Mouse (Mus musculus) liver, postnatal 0 days (tissue): ENCODE results near the gene Drosha.

Source experiments
- CTCF ChIP-seq: sonication (generic); IDR thresholded peaks from 2 replicates; pipeline ENCODE4 v1.5.1; 2016; ENCODE audit warnings: antibody characterized with exemption, low read depth
- EP300 ChIP-seq: IDR thresholded peaks from 2 replicates; pipeline ENCODE4 v1.6.1; 2016; ENCODE audit warnings: antibody characterized with exemption, low read depth, mild to moderate bottlenecking

- TF ChIP-seq CTCF = no peak
- TF ChIP-seq EP300 = no peak
These were observed 39.1 kb downstream of the Drosha start for GRCm38 (mm10) chr15:12863669-12864068.
